Mouse (Mus musculus) brain, adult 2 months (tissue): ENCODE measurements around the gene Saa2.
"Not testable (repeated sequence)": the region's sequence is repeated elsewhere in the genome, so short reads cannot be mapped to it uniquely, and the experiment has no call there.

Experiments
- DNase-seq: peaks from one replicate; pipeline ENCODE4 v3.0.0; 2011; ENCODE audit warnings: low read depth, low spot score

Saa2 gene

DNA sequence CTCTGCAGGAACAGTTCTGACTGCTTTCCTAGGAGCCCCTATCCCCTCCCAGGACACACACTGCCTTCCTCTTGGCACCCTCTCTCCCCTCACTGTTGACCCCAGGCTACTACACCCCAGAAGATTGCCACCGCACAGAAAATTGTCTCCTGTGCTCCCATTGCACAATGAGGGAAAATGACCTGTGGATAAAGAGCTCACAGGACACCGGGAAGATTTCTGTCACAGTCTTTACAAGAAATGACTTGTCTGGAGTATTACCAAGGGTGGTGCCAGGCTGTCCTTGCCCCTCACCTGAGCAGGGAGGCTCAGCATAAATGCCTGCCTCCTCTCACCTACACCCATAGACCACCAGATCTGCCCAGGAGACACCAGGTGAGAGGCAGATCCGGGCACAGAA lies at the start of gene Saa2:
Gene Saa2 (plus strand): TSS at position 301 of the 400 bp plus-strand sequence.
- no peak for DNase-seq

DNA sequence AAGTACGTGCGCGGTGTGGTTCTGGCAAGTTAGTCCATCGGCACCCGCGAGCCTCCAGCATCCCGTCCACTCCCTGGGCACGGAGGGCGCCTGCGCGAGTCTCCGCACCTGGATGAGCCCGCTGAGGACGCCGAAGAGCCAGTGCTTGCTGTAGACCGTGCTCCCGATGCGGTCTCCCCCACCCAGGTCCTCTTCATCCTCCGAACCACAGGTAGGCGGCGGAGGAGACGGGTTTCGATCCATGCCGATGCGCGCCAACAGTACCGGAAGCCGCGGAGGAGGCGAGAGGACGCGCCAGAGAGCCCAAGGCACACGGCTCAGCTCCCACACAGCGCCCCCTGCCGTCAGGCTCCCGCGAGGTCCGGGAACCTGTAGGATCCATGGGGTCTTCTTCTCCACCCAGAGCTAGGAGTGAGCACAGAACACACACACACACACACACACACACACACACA lies 41.2 kb upstream of the Saa2 start, which contains the start of gene Saal1:
Gene Saal1 (minus strand): TSS at position 291 of the 455 bp plus-strand sequence.
- peak; percentile 95 for DNase-seq

DNA sequence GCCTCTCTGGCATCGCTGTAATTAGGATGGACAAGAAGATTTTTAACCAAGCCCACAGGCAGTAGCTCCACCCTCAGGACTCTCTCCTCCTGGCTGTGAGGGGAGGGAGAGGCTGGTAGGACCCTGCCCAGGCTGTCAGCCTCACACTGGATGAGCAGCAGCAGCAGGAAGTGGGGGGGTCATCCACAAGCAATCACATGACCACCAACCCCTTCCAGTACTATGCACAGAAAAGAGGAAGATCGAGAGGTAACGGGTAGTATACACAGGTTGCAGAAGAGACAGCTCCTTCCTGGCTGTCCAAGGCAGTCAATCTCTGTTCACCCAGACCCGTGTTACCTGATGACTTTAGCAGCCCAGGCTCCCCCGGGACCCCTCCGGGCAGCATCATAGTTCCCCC lies 39.3 kb upstream of the Saa2 start:
- DNase-seq: no peak

GRCm38 (mm10) chr7:46714518-46714917 lies 37.1 kb upstream of the Saa2 start:
- DNase-seq: peak; percentile 82

DNA sequence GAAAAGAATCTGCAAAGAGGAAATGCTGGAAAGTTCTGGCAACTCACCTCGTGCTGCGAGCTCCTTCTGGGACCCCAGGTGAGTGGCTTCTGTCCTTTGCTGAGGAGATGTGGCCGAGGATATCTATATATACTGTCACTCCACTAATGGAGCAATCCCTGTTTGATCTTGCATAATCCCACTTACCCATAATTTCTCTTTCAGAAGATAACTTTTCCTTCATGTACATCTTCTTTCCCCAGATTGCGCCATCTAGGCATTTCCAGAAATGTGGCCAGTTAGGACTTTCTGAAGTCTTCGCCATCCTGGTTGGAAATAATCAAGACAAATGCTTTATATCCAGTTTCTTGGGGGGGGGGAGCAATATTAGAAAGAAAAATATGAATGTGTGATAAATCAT lies 36.0 kb upstream of the Saa2 start, which contains the start of gene Saa3:
Gene Saa3 (minus strand): TSS at position 101 of the 400 bp plus-strand sequence.
- no peak for DNase-seq

- peak; percentile 80 for DNase-seq
Observed at GRCm38 (mm10) chr7:46716897-46717296, 34.7 kb upstream of the Saa2 start.

GRCm38 (mm10) chr7:46718591-46719270 lies 32.9 kb upstream of the Saa2 start:
- peak; percentile 99 for DNase-seq

DNA sequence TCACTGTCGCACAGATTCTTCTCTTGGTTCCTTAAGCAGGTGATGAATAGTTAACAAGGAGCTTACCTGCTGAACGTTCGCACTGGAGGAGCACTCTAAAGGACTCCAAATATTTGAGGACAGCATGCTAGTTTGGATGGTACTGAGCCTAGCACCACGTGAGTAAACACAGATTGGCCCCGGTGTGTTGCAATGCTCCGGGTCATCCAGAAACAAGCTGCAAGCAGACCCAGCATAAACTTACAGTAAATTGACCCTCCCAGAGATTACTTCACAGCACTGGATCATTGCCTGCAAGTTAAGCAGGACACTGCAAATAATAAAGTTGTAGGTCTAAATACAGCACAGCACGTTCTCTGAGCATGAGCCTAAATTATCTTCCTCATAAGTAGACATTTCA lies 32.1 kb upstream of the Saa2 start:
- peak; percentile 65 for DNase-seq

DNA sequence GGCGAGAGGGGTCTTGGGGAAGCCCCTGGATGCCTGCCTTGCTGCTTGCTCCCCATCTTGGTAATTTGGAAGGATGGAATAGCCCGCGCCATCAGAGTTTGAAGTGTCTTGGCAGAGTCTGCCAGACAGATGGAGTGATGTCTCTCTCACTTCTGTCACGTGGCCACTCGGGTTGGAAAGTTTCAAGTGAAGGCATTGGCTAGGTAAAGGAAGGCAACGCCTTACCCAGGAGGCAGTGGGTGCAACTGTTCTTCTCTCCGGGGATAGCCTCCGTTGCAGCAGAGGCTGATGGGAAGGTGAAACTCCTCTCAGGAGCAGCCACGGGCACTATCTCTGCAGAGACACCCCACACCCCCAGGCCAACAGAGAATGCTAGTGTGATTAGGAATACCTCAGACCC lies 31.1 kb upstream of the Saa2 start:
- peak; percentile 80 for DNase-seq

DNA sequence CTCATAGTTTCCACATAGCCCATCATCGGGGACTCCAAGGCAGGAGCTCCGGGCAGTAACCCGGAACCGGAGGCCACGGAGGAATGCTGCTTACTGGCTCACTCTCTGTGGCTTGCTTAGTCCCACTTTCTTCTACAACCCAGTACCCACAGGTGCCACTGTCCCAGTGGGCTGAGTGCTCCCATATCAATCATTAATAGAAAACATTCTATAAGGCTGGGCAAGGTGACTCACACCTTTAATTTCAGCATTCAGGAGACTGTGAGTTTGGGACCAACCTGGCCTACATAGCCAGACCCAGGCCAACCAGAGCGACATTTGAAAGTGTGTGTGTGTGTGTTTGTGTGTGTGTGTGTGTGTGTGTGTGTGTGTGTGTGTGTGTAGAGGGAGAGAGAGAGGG lies 28.2 kb upstream of the Saa2 start:
- DNase-seq: no peak

- DNase-seq: no peak
Observed at GRCm38 (mm10) chr7:46723849-46724248, 27.7 kb upstream of the Saa2 start.

GRCm38 (mm10) chr7:46724396-46724795 lies 27.2 kb upstream of the Saa2 start:
- peak; percentile 71 for DNase-seq

- DNase-seq: no peak
Observed at GRCm38 (mm10) chr7:46727584-46727983, 24.0 kb upstream of the Saa2 start.

GRCm38 (mm10) chr7:46732458-46732857 lies 19.1 kb upstream of the Saa2 start, which contains the start of gene Saa4:
Saa4 (minus strand) TSS chr7:46732603.
- DNase-seq: no peak

DNA sequence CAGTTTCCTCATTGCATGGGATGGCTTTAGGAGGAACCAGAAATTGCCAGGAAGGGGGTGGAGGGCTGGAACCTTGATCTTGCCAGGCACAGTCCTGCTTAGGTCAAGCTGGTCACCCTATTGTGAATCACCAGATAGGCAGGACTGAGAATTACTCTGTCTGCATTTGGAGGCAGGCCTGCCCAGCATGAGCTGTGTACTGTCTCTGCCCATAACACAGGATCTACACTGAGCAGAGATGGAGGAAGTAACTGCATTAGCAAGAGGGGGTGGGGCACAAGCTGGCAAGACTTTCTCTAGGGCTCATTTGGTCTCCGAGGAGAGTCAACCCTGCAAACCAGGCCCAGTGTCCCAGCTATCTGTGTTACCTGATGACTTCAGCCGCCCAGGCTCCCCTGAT lies 16.6 kb upstream of the Saa2 start:
- DNase-seq: no peak

DNA sequence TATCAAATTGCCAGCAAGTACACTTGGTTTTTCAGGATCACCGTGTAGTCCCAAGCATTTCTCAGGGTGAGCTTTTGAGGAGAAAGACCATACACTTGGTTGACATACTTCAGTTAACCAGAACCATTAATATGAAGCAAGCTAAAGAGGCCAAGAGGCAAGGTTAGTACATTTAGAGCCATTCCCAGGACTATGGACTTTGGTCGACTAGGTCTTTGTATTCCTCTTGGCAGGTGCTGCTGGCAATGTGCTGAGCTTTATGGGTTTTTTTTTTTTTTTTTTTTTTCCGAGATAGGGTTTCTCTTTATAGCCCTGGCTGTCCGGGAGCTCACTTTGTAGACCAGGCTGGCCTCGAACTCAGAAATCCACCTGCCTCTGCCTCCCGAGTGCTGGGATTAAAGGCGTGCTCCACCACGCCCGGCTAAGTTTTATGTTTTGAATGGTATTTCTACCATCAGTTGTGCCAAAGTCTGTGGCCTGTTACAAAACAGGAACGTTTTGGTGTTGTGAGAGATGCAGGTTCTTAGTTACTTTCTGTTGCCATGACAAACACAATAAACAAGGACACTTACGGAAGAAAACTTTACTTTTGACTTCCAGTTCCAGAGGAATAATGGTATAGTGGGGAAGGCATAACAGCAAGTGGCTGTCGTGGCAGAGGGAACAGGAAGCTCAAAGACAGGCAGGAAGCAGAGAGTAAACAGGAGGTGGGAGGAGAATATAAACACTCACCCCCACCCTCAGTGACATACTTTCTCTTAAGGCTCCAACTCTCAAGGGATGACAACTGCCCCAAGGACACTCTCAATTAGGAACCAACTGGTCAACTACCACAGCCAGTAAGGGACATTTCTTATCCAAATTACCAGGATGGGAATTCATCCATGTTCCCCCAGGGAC lies 12.8 kb upstream of the Saa2 start:
- no peak for DNase-seq

DNA sequence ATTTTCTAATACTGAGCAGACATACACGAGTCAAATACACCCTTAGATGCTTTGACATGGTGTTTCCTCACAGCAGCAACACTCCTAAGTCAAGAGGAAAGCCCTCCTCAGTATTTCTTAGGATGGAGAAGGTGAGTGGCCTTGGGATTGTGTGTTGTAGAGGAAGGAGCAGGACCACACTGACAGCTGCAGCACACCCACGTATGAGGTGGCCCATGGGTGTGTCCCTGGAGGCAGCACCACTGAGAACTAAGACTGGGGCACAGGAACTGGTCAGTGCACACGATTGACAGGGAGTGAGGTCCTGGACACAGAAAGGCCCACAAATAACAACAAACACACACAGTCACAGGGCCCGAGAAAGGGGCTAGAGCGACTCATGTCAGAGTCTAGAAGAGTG lies 11.5 kb upstream of the Saa2 start:
- DNase-seq: not testable (repeated sequence)

DNA sequence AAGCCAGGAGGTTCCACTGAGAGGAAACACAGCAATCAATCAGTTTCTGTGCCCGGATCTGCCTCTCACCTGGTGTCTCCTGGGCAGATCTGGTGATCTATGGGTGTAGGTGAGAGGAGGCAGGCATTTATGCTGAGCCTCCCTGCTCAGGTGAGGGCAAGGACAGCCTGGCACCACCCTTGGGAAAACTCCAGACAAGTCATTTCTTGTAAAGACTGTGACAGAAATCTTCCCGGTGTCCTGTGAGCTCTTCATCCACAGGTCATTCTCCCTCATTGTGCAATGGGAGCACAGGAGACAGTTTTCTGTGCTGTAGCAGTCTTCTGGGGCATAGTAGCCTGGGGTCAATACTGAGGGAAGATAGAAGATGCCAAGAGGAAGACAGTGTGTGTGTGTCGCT lies 8.7 kb upstream of the Saa2 start, which contains the start of gene Saa1:
Gene Saa1 (minus strand): TSS at position 101 of the 400 bp plus-strand sequence.
- not testable (repeated sequence) for DNase-seq

DNA sequence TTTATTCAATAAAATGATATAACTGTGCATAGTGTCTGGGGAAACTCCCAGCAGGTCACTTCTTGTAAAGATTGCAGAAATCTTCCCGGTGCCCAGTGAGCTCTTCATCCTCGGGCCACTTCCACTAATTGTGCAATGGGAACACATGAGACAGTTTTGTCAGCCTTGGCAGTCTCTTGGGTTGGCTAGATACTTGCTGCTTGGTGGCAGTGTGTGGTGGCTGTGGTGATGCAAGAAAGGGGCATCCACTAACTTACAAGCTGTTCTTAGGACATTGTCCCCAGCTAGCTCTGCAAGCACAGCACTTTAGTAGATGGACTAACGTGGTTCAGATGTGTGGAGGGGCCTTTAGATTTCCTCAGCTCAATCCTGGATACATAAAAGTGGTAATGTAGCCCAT lies 5.8 kb upstream of the Saa2 start:
- DNase-seq: no peak

DNA sequence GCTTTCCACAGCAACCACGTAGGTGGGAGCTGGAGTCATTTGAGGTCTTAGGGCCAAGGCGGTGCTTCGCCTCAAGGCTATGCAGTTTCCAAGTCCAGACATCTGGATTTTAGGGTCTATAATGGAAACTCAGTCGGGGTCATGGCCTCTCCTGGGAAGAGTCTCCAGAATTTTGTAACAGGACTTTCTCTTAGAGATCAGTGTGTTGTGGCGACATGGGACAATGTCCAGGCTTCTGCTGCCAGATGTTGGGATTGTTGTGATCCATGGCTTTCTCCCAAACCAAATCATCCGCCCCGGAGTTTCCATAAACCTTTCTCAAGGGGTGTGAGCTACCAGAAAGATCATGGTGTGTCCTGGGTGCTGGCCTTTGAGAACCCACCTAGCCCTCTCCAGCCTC lies 5.2 kb upstream of the Saa2 start:
- no peak for DNase-seq

DNA sequence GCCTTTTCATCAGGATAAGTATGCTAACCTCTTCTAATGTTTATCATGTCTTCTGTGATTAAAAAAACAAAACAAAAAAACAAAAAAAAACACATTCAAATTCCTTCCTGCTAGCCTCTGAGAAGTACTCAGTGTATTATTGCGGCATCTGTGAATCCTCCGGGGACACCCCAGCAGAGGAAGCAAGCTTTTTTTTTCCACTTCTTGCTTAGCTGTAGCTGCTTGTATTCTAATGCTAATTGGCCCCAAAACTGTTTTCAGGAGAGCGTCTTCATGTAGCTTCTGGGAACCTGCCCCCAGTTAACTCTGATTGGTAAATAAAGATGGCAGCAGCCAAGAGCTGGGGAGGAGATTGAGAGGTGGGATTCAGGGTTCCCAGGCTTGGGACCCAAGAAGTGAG lies 3.1 kb upstream of the Saa2 start:
- DNase-seq: no peak

DNA sequence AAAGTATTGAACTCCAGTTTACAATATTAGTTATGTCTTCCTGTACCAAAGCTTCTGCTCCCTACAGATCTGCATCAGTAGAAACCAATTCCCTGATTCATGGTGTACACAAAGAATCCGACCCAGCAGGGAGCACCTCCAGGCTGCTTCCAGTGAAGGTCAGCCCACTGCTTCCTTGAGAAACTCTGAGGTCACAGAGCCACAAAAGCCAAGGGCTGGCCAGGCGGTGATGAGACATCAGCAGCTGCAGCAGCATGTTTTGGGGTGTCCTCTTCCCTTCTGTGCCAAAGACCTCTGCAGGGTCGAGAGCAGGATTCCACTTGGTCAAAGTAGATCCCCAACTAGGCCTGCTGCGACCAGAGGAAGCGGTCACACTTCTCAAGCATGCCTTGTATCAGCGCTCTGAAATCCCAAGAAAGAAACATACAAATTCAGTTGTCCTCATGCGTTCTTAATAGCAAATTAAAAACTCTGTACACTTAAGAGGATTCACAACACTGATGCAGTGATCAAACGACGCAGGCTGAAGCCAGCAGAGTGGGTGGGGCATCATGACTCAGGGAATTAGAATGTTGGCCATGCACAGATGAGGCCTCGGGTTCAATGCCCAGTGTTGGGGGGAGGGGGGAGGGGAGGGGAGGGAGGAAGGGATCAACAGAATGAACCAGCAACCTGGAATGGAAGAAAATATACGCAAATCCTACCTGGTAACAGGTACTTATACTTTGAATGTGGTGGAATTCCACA lies 9.6 kb downstream of the Saa2 start:
- no peak for DNase-seq
